Mouse (Mus musculus): ENCODE measurements around the gene Myd88. TPM values are rescaled to one million over a fixed set of nuclear protein-coding genes. Genes with fewer than 3 reads are reported as not detected.

Myd88 gene
- polyA plus RNA-seq, 1 experiment from 2014 or later = 6.2 TPM

DNA sequence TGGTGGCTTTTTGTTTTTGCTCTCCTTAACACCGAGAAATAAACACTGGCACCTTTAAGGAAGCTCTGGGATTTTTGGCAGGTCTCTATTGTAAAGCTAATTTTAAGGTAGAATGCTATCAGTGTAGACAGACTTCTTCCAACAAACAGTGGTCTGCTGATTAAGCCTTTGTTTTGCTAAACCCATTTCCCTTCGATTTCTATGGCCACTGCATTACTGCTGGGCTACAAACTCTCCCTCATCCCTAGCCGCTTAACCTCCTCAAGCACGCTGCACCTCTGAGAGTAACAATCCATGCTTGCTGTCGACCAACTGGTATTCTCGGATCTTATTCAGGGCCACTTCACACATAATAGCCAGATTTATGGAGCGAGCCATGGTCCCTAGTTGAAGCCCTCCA is 20.3 kb downstream of the Myd88 start:
- Histone ChIP-seq H3K4me2 (peak overlapping the region; percentile 99), H3K9me3 (no peaks in the 10 kb centered on the region), H3K9ac (peak overlapping the region; percentile 93), H3K36me3 (no peaks in the 10 kb centered on the region), H3K27me3 (no peaks in the 10 kb centered on the region), H3K27ac (no peak overlapping the region), H3K4me1 (replicated peaks) (peaks cover 27% of the 10 kb centered on the region), H3K4me3 (peak overlapping the region; percentile 96)
- WGBS = 16% methylated on average over 7 of the region's 7 CpGs
- ATAC-seq (ENCODE audit: low FRiP score) = no peak

DNA sequence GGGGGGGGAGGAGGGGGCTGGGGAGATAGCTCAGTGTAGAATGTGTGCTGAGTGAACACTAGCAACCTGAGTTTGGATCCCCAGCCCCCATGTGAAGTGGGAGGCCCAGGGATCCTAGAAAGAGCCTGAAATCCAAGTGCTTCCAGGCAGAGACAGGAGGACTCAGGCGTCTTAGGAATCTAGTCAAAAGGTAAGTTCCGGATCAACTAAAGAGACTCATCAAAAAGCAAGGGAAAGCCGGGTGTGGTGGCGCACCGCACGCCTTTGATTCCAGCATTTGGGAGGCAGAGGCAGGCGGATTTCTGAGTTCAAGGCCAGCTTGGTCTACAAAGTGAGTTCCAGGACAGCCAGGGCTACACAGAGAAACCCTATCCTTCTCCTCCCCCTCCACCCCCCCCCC is 20.8 kb downstream of the Myd88 start:
- peak overlapping the region; percentile 96 for H3K4me3 ChIP-seq
- 87% methylated on average over 7 of the region's 7 CpGs for WGBS

DNA sequence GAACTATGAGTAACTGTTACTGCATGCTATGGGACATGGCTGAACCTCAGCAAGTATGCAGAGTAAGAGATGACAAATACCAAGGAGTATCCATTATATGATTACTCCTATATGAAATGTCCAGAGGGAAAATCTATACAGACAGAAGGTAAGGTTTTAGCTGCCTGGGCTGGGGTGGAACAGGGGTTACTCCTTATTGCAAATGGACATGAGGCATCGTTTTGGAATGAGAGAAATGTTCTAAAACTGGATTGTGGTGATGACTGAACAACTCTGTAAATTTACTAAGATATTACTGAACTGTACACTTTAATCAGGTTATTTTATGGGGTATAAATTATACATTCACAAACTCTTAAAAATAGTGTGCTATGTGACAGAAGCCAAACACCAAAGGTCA is 22.3 kb downstream of the Myd88 start:
- Histone ChIP-seq H3K4me3 (no peak overlapping the region), H3K4me2 (no peak overlapping the region), H3K27me3 (no peaks in the 10 kb centered on the region), H3K9me3 (no peaks in the 10 kb centered on the region), H3K4me1 (replicated peaks) (peaks cover 27% of the 10 kb centered on the region), H3K36me3 (no peaks in the 10 kb centered on the region), H3K9ac (no peak overlapping the region), H3K27ac (no peak overlapping the region)
- WGBS = 96% methylated on average over 1 of the region's 1 CpGs
- no peak for ATAC-seq (ENCODE audit: low FRiP score)

More for the DNA sequence above, 20.8 kb downstream of the Myd88 start:
- H3K9me3 ChIP-seq = no peaks in the 10 kb centered on the region
- H3K9ac ChIP-seq = no peak overlapping the region
- H3K4me1 ChIP-seq (replicated peaks) = peaks cover 27% of the 10 kb centered on the region
- H3K27me3 ChIP-seq = no peaks in the 10 kb centered on the region
- H3K4me2 ChIP-seq = peak overlapping the region; percentile 99
- ATAC-seq (ENCODE audit: low FRiP score) = no peak
- H3K27ac ChIP-seq = no peak overlapping the region
- H3K36me3 ChIP-seq = no peaks in the 10 kb centered on the region

DNA sequence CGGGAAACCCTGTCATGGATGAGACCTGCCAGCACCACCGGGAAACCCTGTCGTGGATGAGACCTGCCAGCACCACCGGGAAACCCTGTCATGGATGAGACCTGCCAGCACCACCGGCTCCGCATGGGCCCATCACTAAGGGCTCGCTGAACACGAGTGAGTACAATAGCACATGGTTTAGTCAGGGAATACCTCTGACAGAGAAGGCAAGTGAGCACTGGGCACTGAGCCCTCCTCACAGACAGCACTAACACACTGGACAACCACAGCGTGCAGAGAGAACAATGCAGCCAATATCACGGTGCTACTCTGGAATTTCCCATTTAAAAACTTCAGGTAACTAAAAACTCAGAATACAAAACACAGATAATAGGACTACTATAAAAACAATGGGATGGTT is 28.1 kb downstream of the Myd88 start:
- no peak for ATAC-seq (ENCODE audit: low FRiP score)
- no peaks in the 10 kb centered on the region for H3K9me3 ChIP-seq
- no peak overlapping the region for H3K27ac ChIP-seq
- WGBS = 79% methylated on average over 10 of the region's 10 CpGs
- no peak overlapping the region for H3K9ac ChIP-seq
- no peaks in the 10 kb centered on the region for H3K36me3 ChIP-seq
- H3K4me2 ChIP-seq = no peak overlapping the region
- H3K27me3 ChIP-seq = no peaks in the 10 kb centered on the region
- no peaks in the 10 kb centered on the region for H3K4me1 ChIP-seq (replicated peaks)
- no peak overlapping the region for H3K4me3 ChIP-seq

DNA sequence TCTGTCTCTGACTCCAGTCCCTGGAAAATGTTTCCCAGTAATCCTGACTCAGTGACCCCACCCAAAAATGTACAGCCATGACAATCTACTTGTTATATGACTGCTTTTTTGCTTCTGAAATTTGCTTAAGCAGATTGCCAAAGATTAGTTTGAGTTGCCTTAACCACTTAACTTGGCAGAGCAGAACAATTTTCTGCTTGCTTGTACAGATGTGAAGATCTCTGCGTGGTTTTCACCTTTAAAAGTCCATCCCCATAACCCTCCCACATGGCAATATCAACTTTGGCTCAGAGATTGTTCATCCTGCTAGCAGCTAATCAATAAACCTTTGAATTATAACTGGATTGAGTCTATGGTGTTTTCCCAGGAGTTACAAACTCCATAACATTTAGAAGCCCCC is 32.1 kb downstream of the Myd88 start:
- no peak overlapping the region for H3K4me2 ChIP-seq
- H3K4me3 ChIP-seq = no peak overlapping the region
- no peaks in the 10 kb centered on the region for H3K4me1 ChIP-seq (replicated peaks)
- no peak overlapping the region for H3K9ac ChIP-seq
- WGBS = 88% methylated on average over 1 of the region's 1 CpGs
- no peak overlapping the region for H3K27ac ChIP-seq
- H3K9me3 ChIP-seq = no peaks in the 10 kb centered on the region
- H3K27me3 ChIP-seq = no peaks in the 10 kb centered on the region
- no peaks in the 10 kb centered on the region for H3K36me3 ChIP-seq
- ATAC-seq (ENCODE audit: low FRiP score) = no peak

DNA sequence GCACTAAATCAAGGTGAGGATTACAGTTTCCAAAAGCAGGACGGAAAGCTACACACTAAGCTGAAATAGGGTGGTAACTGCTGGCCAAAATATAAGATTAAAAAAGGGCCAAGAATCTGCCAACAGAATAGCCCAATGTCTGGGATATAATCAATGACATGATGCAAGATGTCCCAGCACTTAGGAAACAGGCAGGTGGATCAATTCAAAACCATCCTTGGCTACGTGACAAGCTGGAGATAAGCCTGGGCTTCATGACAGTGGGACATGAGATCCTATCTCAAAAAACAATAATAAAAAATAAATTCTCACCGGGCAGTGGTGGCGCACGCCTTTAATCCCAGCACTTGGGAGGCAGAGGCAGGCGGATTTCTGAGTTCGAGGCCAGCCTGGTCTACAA is 35.3 kb downstream of the Myd88 start:
- peaks cover 13% of the 10 kb centered on the region for H3K36me3 ChIP-seq
- H3K27ac ChIP-seq = no peak overlapping the region
- H3K4me2 ChIP-seq = no peak overlapping the region
- H3K9ac ChIP-seq = no peak overlapping the region
- no peak for ATAC-seq (ENCODE audit: low FRiP score)
- no peak overlapping the region for H3K4me3 ChIP-seq
- H3K4me1 ChIP-seq (replicated peaks) = no peaks in the 10 kb centered on the region
- no peaks in the 10 kb centered on the region for H3K9me3 ChIP-seq
- 95% methylated on average over 7 of the region's 7 CpGs for WGBS
- no peaks in the 10 kb centered on the region for H3K27me3 ChIP-seq

DNA sequence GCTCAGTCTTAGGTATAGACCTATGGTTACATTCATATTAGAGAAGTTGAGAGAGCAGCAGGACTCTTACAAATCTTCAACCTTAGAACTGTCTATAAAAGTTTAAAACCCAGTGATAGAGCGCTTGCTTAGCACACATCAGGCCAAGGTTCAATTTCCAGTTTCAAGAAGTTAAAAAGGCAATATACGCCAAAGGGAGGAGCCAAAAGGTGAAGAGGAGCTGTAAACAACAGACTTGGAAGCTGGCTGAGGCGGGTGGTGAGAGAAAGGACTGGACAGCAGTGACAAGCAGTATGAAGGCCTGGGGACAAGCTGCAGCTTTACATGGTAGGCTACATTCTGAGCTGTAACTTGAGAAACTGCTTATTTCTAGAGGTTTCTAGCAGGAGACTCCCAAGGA is 42.6 kb downstream of the Myd88 start:
- H3K9me3 ChIP-seq = no peaks in the 10 kb centered on the region
- H3K4me3 ChIP-seq = no peak overlapping the region
- H3K27ac ChIP-seq = no peak overlapping the region
- H3K4me2 ChIP-seq = no peak overlapping the region
- H3K4me1 ChIP-seq (replicated peaks) = no peaks in the 10 kb centered on the region
- WGBS = 92% methylated on average over 3 of the region's 3 CpGs
- no peak overlapping the region for H3K9ac ChIP-seq
- no peaks in the 10 kb centered on the region for H3K27me3 ChIP-seq
- peaks cover 18% of the 10 kb centered on the region for H3K36me3 ChIP-seq
- no peak for ATAC-seq (ENCODE audit: low FRiP score)

DNA sequence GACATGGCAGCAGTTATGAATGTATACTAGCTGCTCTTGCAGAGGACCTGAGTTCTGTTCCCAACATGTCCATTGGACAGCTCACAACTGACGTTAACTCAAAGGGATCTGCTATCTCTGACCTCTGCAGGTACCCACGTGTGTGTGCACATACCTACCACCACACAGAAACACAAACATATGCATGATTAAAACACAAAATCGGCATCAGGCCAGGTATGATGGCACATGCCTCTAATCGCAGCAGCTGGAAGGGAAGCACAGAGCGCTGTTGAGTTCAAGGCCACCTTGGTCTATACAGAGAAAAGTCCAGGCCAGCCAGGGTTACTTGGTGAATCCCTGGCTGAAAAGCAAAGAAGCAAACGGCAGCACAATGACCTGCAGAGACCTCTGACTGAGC is 43.5 kb downstream of the Myd88 start:
- no peak overlapping the region for H3K4me3 ChIP-seq
- H3K9me3 ChIP-seq = no peaks in the 10 kb centered on the region
- no peak overlapping the region for H3K27ac ChIP-seq
- no peak overlapping the region for H3K4me2 ChIP-seq
- H3K4me1 ChIP-seq (replicated peaks) = no peaks in the 10 kb centered on the region
- no peak for ATAC-seq (ENCODE audit: low FRiP score)
- H3K27me3 ChIP-seq = no peaks in the 10 kb centered on the region
- WGBS = 92% methylated on average over 6 of the region's 6 CpGs
- H3K36me3 ChIP-seq = peaks cover 18% of the 10 kb centered on the region
- no peak overlapping the region for H3K9ac ChIP-seq

DNA sequence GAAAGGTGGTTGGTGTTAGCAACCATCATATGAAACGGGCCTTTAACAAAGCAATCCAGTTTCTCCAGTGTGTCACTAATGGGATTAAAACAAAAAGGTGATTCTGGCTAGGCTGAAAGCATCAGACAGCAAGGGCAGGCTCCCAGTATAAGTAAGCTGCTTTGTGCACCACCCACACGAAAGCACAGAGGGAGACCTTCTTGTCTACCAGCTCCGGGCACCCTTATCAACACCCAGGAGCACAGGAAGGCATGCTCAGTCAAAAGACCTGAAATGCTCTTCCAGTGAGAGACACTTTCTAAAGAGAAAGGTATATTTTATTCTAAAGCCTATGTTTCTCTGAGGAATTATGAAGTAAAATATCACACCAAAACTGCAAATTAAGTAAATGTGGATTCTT is 50.4 kb downstream of the Myd88 start:
- Histone ChIP-seq H3K4me3 (no peak overlapping the region), H3K9me3 (no peaks in the 10 kb centered on the region), H3K36me3 (peaks cover 22% of the 10 kb centered on the region), H3K9ac (no peak overlapping the region), H3K4me2 (no peak overlapping the region), H3K27ac (no peak overlapping the region), H3K4me1 (replicated peaks) (no peaks in the 10 kb centered on the region), H3K27me3 (no peaks in the 10 kb centered on the region)
- WGBS = 90% methylated on average over 3 of the region's 3 CpGs
- ATAC-seq (ENCODE audit: low FRiP score) = no peak

Other genes starting within 250 kb of the Myd88 start
- gene Plcd1, start 247.9 kb downstream of the Myd88 start, polyA plus RNA-seq (2015; fragmentation: Nextera tagmentation; extraction: Ambion mirVana) = 22.5 and 23.8 TPM in 2 replicates
- 0.38 and 1.5 TPM in 2 replicates for gene Dlec1, start 238.9 kb downstream of the Myd88 start, polyA plus RNA-seq (2015; fragmentation: Nextera tagmentation; extraction: Ambion mirVana)
- gene Acaa1b, start 184.3 kb downstream of the Myd88 start, polyA plus RNA-seq (2015; fragmentation: Nextera tagmentation; extraction: Ambion mirVana) = 1.8 and 1.9 TPM in 2 replicates
- gene Gm47289, start 182.2 kb downstream of the Myd88 start, polyA plus RNA-seq (2015; fragmentation: Nextera tagmentation; extraction: Ambion mirVana) = not detected in 2 replicates
- not detected in 2 replicates for gene Slc22a13, start 132.3 kb downstream of the Myd88 start, polyA plus RNA-seq (2015; fragmentation: Nextera tagmentation; extraction: Ambion mirVana)
- 11.8 and 13.0 TPM in 2 replicates for gene Oxsr1, start 19.0 kb downstream of the Myd88 start, polyA plus RNA-seq (2015; fragmentation: Nextera tagmentation; extraction: Ambion mirVana)
- 106 and 110 TPM in 2 replicates for gene Acaa1a, start 1.7 kb downstream of the Myd88 start, polyA plus RNA-seq (2015; fragmentation: Nextera tagmentation; extraction: Ambion mirVana)
- gene Xylb, start 16.0 kb upstream of the Myd88 start, polyA plus RNA-seq (2015; fragmentation: Nextera tagmentation; extraction: Ambion mirVana) = 2.4 and 2.5 TPM in 2 replicates
- not detected in 2 replicates for gene Slc22a14, start 24.1 kb upstream of the Myd88 start, polyA plus RNA-seq (2015; fragmentation: Nextera tagmentation; extraction: Ambion mirVana)
- gene Acvr2b, start 60.7 kb upstream of the Myd88 start, polyA plus RNA-seq (2015; fragmentation: Nextera tagmentation; extraction: Ambion mirVana) = 44.4 and 48.6 TPM in 2 replicates
- 48.4 and 51.2 TPM in 2 replicates for gene Exog, start 103.5 kb upstream of the Myd88 start, polyA plus RNA-seq (2015; fragmentation: Nextera tagmentation; extraction: Ambion mirVana)
- gene Scn5a, start 237.6 kb upstream of the Myd88 start, polyA plus RNA-seq (2015; fragmentation: Nextera tagmentation; extraction: Ambion mirVana) = 0.25 and 0.32 TPM in 2 replicates

Data from hindbrain, embryonic 13.5 days (tissue).